Mouse (Mus musculus) adrenal gland, postnatal 36 days (tissue): ENCODE measurements around the gene Il27. TPM values are rescaled to one million over a fixed set of nuclear protein-coding genes. Genes with fewer than 3 reads are reported as not detected.

Experiments
- DNase-seq, 2 experiments: peaks; one replicate each; pipeline ENCODE4 v3.0.0; 2021; ENCODE audit warnings: mixed read lengths in 1 of 2
- total RNA-seq, 2 experiments: library from RNA; stranded (reverse); gene quantifications; 2 replicates each; pipeline ENCODE4 v1.2.3; 2021

Il27 gene
- total RNA-seq, 2 experiments from 2014 or later: not detected

DNA sequence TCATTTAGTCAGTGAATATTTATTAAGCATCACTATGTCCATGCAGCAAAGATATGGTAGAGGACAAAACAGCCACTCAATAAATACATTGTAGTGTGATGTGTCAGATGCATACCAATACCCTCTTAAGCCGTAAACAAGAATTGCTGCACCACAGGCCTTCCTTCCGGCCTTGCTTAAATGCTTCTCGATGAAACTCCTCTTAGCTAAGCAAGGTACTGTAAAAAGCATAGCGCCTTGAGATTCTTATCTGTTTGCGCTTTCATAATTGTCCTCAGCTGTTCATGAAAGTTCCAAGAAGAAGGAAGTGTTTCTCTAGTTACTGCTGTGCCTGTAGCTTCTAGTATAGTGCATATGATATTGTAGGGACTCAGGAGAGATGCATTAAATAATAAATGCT lies 11.9 kb upstream of the Il27 start:
- no peak for DNase-seq

DNA sequence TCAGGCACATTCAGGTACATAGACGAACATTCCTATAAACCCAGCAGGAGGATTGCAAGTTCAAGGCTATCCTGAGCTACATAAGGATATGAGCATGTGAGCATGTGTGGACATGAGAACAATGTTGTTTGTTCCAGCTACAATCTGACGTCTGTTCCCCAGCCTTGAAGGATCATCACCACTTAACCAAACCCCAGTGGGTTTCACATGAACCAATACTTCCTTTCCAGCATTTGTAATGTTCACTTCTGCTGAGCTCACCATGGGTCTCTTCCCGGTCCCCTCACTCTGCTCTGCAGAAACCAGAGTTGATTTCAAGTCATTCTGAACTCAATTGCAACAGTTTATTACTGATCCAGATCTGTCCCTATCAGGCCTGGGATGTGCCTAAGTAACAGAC lies 7.9 kb upstream of the Il27 start:
- DNase-seq: no peak

DNA sequence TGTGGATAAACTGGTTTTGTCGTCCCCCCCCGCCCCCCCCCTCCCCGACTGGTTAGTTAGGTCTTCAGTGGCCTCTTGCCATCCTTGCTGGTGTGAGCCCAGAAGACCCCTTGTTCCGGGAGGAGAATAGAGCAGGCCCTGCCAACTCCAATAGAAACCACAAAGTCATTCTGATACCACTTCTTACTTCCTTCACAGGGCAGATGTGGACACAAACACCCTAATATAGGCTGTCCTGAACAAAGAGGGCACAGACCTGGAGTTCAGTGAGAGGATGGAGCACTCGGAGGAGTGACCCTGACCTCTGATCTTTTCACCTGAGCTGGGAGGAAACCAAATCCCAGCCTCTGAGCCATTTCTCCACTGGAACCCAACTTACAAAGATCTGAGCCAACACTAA lies 7.2 kb upstream of the Il27 start:
- DNase-seq: no peak

DNA sequence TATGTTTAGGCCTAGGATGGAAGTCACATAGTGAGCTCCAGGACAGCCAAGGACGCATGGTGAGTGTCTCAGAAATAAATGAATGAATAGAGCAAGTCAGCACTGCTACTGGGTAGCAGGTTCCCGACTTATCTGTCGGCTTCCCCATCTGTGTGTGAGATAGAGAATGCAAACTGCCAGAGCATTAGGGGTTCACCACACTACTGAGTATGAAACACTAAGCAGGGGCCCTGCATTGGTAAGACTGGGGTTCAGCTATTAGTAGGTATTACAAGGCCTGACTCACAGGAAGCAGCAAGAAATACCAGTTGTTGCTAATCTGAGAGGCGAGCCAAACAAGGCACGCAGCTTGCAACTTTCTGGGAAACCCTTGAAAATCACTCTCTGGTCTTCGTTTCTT lies 4.2 kb upstream of the Il27 start:
- no peak for DNase-seq

DNA sequence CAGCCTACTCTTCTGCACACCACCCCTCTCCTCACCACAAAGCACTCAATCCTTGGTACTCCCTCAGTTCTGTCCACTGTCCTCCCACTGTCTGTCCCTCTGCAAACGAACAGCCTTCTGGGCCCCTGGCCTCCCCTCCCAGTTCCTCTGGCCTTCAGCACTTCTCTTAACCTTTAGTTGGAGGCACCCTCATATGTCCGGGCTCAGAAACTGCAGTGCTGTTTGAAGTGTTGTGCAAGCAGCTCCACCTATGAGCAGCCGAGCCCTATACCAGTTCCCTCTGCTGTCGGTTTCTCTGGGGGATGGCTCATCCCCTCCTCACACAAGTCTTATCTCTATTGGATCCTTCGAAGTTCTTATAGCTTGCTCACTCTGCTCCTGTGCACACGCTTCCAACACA lies 1.7 kb upstream of the Il27 start:
- no peak for DNase-seq

DNA sequence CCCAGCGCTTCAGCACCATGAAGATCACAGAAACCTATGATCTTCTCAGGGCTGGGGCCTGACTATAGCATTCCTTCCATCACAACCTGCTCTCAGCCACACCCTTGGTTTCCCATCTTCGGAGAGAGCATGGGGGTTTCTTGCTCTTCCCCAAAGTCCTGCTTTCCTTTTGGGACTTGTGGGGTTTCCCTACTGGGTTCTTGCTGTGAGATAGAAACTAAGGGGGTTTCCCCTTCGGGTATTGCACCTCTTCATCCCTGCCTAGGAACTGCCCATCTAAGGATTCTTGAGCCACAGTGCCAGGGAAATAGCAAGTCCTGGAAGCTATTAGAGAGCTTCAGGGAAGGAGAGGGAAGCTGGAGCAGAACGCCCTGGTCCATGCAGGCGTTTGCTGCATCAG lies 1.1 kb upstream of the Il27 start:
- DNase-seq: no peak

DNA sequence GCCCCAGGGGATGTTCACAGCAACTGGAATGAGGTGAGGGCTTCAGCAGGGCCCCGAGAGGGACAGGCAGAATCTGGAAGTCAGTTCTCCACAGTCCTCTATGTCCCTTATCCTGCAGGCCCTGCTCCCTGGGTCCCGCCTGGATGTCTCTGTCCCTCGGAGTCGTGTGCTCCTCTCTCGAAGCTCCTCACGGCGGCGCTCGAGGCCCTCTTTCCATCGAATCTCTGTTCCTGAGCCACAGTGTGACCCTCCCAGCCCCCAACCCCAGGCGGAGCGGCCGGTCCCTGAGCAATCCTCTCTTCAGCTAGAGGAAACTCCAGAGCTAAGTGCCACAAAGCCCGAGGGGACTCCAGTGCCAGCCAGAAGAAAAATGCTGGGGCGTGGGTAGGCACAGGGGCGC lies 7.0 kb downstream of the Il27 start:
- peak; percentile 59 to 74 for DNase-seq

DNA sequence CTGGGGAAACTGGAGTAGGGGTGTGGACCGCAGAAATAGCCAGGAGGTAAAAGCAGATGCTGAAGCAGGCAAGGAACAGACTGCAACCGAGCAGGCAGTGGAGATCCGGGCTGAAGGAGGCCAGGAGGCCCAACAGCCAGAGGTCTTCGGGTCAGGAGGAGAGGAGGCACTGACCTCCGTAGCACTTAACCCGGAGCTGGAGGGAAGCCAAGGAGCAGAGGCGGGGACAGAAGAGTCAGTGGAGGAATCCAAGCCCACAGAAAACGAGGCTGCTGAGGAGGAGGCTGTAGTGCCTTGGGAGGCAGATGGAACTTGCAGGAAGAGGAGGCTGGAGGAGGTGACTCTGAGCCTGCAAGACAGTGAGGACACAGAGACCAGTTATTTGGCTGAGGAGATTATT lies 7.9 kb downstream of the Il27 start:
- peak; percentile 34 to 59 for DNase-seq

DNA sequence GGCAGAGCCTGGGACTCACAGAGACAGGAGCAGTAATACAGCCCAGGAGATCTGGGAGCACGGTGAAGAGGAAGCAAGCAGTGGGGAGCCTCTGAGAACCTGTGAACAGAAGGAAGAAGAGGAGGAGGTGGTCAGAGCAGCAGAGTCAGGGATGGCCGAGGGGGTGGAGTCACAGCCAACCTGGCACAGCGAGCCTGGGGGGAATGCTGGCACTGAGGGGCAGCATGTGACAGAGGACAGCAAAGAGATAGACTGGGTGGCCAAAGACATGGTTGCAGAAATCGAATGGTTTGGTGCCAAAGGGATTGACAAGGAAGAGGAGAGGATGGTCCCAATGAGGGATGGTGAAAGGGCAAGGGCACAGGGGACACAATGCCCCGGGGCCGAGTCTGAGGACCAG lies 9.0 kb downstream of the Il27 start, which contains the start of gene Cln3:
Gene Cln3 (minus strand): TSS at position 101 of the 400 bp plus-strand sequence.
- no peak for DNase-seq

DNA sequence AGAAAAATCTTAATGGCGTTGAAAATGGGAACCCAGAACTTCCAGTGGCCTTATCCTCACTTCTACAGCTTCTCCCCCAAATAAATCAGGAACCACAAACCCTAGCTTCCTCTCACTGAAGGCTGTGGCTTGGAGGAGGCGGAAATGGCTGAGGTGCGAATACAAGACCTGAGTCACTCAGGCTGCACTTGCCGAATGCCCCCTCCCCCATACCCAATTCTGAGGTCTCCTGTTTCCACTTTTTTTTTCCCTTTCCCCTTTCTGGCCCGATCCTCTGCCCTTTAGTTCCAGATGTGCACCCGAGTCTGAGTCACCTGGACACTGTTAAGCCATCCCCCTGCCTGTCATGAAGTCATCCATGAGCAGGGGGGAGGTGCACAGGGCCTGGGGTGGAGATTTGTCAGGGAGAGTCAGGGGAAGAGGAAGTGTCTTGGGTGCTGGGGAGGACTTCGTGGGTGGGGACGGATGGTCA lies 10.2 kb downstream of the Il27 start, which contains the start of gene Apobr:
Gene Apobr (plus strand): TSS at position 437 of the 472 bp plus-strand sequence.
- DNase-seq: no peak

DNA sequence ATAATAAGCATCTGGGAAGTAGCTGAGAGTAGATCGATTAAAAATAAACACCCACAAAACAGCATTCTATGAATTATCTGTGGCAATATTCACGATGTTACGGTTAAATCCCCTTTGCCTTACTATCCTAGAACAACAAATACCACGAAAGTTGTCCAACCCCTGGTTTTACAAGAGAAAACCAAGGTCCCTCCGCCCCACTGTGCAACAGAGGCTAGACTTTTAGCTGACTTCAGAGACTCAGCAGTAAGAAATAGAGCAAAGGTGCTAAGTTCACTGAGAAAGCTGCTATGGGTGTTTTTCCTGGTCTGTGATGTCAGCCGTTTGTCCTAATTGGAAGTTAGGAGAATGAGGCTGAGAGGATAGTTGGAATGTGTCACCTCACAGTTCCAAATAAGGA lies 11.0 kb downstream of the Il27 start:
- DNase-seq: no peak

DNA sequence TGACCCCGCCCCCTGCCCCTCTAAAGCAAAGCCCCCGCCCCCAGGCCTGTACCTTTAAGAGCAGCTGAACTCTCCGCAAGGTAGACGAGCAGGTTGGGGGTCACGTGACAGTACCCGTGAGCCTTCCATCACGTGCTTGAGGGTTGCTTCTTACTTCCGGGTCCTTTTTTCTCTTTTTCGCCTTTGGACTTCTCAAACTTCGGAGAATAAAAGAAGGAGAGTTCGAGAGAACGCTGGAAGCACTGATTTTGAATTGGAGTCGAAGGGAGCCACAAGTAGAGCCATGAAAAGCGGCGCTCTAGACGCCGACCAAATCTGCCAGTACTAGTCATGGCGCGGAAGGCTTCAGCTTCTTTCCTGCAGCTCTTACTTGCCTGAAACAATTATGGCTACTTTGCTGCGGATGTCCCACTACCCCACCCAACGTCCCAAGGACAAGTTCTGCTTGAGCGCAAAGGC lies 11.5 kb downstream of the Il27 start:
- DNase-seq: peak; percentile 88 to 92

DNA sequence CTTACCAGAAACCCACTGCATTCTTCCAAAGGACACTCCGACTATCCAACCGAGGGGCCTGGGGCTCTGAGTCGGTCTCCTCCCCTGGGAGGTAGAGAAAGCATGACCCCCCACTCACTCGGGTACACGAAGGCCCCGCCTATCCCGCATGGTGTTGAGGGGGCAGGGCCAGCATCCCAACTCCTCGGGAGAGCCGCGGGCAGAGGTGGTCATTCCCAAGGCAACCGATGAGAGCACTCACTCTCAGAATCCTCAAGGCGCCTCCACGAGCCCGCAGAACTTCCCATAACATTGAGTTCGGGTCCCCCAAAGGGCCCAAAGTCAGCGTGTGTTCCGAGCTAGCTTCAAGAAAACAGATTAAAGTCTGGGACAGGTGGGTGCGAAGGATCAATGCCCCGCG lies 12.0 kb downstream of the Il27 start:
- DNase-seq: peak; percentile 33 to 65

DNA sequence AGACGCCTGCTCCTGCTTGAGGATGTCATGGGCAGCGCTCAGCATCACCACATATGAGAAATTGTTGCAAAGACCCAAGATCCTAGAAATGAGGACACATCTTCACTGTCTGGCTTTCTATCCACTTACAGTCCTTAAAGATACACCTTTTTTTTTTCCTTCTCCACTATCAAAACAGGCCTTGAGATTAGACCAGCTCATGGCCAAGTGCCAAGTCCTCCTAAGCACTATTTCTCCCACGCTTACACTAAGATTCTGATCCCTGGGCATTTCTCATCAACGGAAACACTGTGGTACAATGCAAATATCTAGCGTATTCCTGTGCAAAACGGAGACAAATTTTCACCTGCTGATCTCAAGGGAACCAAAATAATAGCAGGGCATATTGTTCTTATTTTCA lies 13.1 kb downstream of the Il27 start:
- DNase-seq: no peak

DNA sequence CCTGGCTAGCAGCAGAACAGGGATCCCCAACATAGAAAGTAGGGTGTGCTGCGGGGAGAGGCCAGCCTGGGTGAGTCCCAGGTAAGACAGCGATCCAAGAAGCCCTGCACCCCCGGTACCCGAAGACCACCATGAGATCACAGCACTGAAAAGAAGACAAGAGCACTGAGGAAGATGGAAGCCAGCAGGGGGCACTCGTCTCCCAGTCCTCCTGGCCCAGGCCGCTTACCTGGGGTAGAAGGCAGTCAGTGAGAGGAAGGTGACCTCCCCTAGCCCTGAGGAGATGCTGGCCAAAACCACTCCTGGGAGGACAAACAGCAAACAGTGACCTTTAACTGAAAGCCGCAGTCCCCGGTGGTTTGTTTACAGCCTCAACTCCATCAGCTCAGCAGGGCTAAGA lies 15.6 kb downstream of the Il27 start:
- DNase-seq: peak; percentile 50 to 65

DNA sequence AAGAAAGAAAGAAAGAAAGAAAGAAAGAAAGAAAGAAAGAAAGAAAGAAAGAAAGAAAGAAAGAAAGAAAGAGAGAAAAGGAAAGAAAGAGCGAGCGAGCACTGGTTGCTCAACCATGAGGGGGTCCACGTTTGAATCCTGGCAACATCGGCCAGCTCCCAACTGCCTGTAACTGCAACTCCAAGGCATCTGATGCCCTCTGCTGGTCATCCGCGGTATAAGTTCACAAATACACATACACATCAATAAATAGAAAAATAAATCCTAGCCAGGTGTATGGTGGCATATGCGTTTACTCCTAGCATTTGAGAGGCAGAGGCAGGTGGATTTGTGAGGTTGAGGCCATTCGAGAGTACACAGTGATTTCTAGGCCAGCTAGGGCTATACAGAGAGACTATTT lies 17.8 kb downstream of the Il27 start:
- DNase-seq: peak; percentile 63 to 68

DNA sequence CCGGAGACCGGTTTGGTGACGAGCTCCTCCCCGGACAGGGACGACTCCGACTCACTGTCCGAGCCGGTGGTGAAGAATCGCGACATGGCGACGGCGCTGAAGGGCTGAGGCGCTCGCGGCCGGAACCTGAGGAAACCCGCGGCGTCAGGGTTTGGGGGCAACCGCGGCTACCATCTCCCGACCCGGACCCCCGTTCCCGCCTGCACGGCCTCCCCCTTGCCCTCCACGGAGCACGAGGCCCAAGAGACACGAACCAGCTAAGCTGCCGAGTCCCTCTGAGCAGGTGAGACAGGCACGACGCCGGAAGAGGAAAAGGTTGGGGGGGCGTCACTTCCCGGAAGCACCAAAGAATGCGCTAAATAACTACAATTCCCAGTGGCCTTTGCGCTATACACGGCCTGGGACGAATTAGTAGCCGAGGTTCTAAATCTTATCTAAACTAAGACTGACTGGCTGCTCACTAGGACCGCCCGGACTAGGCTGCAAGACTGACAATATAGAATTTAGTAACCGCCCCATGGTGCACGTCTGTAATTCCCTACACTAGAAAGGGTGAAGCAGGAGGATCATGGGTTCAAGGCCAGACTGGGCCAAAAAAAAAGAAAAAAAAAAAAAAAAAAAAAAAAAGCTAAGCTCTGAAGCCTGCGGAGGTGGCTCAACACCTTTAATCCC lies 28.5 kb downstream of the Il27 start, which contains the start of gene Eif3c:
Gene Eif3c (minus strand): TSS at position 318 of the 672 bp plus-strand sequence.
- peak; percentile 88 for DNase-seq

DNA sequence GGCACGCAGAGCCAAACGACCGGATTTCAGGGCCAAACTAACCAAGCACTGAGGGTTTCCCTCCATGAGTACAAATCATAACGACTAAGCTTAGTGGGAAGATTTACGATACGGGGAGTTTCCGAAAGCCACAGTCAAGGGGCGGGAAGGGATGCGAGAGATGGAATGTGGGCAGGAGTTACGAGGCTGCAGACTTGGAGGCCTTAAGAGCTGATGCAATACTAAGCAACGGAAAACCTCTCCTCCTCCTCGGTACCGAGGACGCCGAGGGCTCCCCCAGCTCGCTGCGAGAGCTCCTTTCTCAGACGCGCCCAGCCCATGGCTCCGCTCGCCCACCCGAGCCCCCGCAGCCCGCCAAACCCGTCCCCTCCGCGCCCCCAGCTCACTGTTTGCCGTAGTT lies 29.0 kb downstream of the Il27 start:
- DNase-seq: peak; percentile 56 to 59

DNA sequence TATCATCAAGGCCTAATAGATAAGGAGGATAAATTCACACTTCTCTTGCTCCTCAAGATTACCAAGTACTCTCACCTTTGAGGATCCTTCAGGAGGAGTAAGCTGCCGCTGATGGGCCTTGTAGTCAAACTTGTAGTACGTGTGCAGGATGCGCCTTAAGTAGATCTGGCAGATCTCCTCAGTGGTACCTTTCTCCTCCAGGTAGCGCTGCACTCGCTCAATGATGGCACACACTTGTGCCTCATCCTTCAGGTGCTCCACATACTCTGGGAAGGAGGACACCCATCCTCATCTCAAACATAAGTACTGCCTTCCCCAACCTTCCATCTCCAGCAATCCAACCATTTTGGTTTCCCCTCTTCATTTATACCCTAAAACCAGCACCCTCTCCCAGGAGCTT lies 38.1 kb downstream of the Il27 start:
- DNase-seq: no peak

DNA sequence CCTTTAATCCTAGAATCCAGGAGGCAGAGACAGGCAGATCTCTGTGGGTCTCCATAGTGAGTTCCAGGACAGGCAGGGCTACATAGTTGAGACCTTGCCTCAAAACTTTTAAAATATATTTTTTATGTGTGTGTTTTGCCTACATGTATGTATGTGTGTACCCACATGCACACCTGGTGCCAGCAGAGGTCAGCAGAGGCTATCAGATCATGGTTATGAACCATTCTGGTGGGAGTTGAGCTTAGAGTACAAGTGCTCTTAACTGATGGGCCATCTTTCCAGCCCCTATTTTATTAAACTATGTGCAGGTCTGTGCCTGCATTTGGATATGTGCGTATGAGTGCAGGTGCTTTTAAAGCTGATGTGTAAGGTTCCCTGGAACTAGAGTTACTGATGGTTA lies 39.9 kb downstream of the Il27 start:
- DNase-seq: no peak

DNA sequence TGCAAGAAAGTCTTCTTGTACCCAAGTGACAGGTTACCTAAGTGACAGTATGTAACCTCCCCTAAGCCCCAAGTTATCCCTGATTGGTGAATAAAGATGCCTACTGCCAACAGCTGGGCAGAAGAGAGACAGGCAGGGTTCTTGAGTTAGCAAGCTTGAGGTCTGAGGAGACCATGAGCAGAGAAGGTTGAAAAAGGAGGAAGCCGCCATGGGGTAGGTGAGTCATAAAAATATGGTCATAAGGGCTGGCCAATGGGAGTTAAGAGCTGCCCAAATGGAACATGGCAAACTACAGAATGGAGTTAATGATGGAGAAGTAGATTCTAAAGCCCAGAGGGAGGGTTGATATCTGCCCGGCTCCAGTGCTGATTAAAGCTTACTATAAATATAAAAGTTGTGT lies 49.1 kb downstream of the Il27 start:
- DNase-seq: no peak

DNA sequence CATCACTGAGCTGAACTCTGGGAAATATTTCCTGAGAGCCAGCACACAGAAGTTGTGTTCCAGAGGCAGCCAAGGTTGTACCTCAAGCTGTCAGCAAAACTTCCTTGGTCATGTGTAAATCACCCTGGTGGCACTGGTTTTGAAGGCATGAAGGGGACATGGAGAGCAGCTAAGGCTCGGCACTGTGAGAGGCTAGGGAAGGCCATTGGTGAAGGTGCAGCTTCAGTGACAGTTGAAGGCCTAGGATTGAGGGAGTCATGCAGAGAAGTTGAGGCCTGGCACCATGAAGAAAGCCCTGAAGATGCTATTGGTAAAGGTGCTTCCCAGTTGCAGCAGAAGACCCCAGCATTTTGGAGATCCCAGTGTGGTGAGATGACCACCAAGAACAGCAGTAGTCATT lies 53.1 kb downstream of the Il27 start:
- DNase-seq: no peak
